Mouse (Mus musculus): Measurements from ENCODE around the gene Vmn1r72.
"Not testable (repeated sequence)": the region's sequence is repeated elsewhere in the genome, so short reads cannot be mapped to it uniquely, and the experiment has no call there.

Vmn1r72 gene

GRCm38 (mm10) chr7:11680047-11680446 lies at the start of gene Vmn1r72:
TSS of gene Vmn1r72 (minus strand) at chr7:11680147.
- DNase-seq (ENCODE audit: low spot score) = not testable (repeated sequence)

- DNase-seq (ENCODE audit: low spot score) = not testable (repeated sequence)
Observed at GRCm38 (mm10) chr7:11617082-11617481, 62.9 kb downstream of the Vmn1r72 start.
